Mouse (Mus musculus) midbrain, embryonic 16.5 days (tissue): ENCODE measurements at regions not wholly inside any gene's neighbourhood (a gene's known extent, or its start where the extent isn't known, plus 50 kb on each side); places are given as distances from the start of the nearest gene placed in this dataset.

Source experiments
- ATAC-seq: fragments of 200-750 bp; cut with Nextera tagmentation; 2 replicates; pipeline ENCODE4 v1.8.0; 2017; ENCODE audit warnings: moderate TSS enrichment
- H3K27ac ChIP-seq: fragments of 300-500 bp; sonication (generic); 2 replicates; pipeline ENCODE4 v1.5.1; 2014; ENCODE audit warnings: mild to moderate bottlenecking, low read length, mixed read lengths
- H3K27me3 ChIP-seq: fragments of 300-500 bp; sonication (generic); 2 replicates; pipeline ENCODE4 v1.6.1; 2014; ENCODE audit warnings: low read depth, low read length, mixed read lengths; ENCODE audit not compliant: control insufficient read depth, insufficient read depth
- H3K36me3 ChIP-seq: fragments of 300-500 bp; sonication (generic); 2 replicates; pipeline ENCODE4 v1.6.1; 2014; ENCODE audit warnings: mild to moderate bottlenecking, low read length, moderate library complexity, mixed read lengths; ENCODE audit not compliant: control insufficient read depth, insufficient read depth
- H3K4me1 ChIP-seq: fragments of 300-500 bp; sonication (generic); 2 replicates; pipeline ENCODE4 v1.6.1; 2014; ENCODE audit warnings: mild to moderate bottlenecking, low read length, mixed read lengths; ENCODE audit not compliant: control insufficient read depth, insufficient read depth
- H3K4me2 ChIP-seq: fragments of 300-500 bp; sonication (generic); 2 replicates; pipeline ENCODE4 v1.6.1; 2014; ENCODE audit warnings: mild to moderate bottlenecking, low read length, mixed read lengths
- H3K4me3 ChIP-seq: fragments of 300-500 bp; sonication (generic); 2 replicates; pipeline ENCODE4 v1.5.1; 2014; ENCODE audit warnings: low read depth, mild to moderate bottlenecking, low read length, moderate library complexity, mixed read lengths
- H3K9ac ChIP-seq: fragments of 300-500 bp; sonication (generic); 2 replicates; pipeline ENCODE4 v1.6.1; 2014; ENCODE audit warnings: low read depth, low read length, mixed read lengths
- H3K9me3 ChIP-seq: fragments of 300-500 bp; sonication (generic); replicated peaks from 2 replicates; pipeline ENCODE4 v1.6.1; 2014; ENCODE audit warnings: mild to moderate bottlenecking, low read length, mixed read lengths; ENCODE audit not compliant: control insufficient read depth, poor library complexity, severe bottlenecking
- WGBS: fragments of 180-500 bp; shearing (Covaris S2); extraction: QIAGEN DNeasy Blood & Tissue Kit; methylation state at CpG from one replicate; pipeline ENCODE4 v1.1.7; 2014; 5-methylcytosine and 5-hydroxymethylcytosine counted together

DNA sequence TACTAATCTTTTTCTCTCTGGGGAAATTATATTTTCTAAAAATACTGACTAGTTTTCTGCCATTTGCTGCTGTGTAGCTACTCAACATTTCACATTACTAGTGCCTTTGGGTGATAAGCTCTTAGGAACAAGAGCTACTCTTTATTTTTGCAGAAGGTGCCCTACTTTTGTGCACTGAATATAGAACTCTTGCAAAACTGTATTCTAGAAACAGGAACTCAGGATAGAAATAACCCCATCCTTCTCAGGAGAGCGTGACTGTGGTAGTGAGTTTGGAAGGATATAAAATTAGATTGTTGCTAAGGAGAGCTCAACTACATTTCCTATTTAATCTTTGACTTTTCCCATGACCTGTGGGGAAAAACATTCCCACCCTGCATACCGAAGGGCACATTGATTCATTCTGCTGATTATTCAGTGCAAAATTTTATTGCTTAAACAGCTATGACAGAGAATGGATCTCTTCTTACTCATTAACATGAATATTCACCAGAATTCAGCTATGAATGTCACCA is 408.0 kb upstream of the Nrsn1 start:
- Histone ChIP-seq H3K4me1 (no peaks in the 10 kb centered on the region), H3K9ac (no peak overlapping the region), H3K27me3 (no peaks in the 10 kb centered on the region), H3K36me3 (no peaks in the 10 kb centered on the region), H3K27ac (no peak overlapping the region), H3K9me3 (no peaks in the 10 kb centered on the region), H3K4me2 (no peak overlapping the region), H3K4me3 (no peak overlapping the region)
- 85% methylated on average over 2 of the region's 2 CpGs for WGBS
- no peak for ATAC-seq

DNA sequence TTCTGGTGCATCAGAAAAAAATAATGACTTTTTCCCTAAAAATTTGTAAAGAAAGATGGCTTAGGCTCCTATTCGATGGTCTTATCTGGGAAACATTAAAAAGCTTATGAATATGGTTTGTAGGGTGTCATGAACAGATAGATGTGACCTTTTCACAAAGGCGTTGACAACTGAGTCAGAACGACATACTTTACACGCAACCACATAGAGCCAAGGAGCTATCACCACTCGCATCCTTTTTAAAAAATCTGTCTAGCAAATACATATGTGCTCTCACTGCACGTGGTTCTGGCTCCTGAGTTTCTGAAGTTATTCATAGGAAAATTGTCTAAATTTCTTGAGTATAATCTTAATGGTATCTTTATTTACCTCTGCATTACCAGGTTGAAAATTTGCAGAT is 404.9 kb upstream of the Nrsn1 start:
- no peak overlapping the region for H3K27ac ChIP-seq
- no peak for ATAC-seq
- H3K9ac ChIP-seq = no peak overlapping the region
- H3K4me2 ChIP-seq = no peak overlapping the region
- H3K9me3 ChIP-seq = no peaks in the 10 kb centered on the region
- H3K27me3 ChIP-seq = no peaks in the 10 kb centered on the region
- H3K4me1 ChIP-seq = no peaks in the 10 kb centered on the region
- H3K36me3 ChIP-seq = no peaks in the 10 kb centered on the region
- WGBS = 92% methylated on average over 6 of the region's 6 CpGs
- H3K4me3 ChIP-seq = no peak overlapping the region

DNA sequence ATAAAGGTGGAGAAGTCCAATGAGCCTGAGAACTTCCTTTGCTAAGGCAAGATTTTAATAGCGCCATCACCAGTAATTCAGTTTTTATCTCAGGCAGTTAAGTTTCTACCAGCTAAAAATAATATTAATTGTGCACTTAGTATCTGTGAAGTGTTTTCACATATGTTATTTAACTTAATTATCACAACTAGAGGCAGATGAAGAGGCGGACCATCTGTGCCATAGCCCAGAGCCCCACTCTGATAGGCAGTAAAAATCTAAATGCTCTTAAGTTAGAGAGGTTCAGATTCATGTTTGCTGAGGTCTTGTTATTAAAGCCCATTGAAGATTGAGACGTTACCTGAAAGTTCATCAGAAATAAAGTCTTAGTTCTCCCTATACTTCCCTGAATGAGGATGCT is 395.7 kb upstream of the Nrsn1 start:
- H3K4me1 ChIP-seq = no peaks in the 10 kb centered on the region
- H3K4me2 ChIP-seq = no peak overlapping the region
- H3K9me3 ChIP-seq = no peaks in the 10 kb centered on the region
- H3K36me3 ChIP-seq = no peaks in the 10 kb centered on the region
- no peak for ATAC-seq
- H3K4me3 ChIP-seq = no peak overlapping the region
- 92% methylated on average over 3 of the region's 3 CpGs for WGBS
- no peak overlapping the region for H3K9ac ChIP-seq
- H3K27me3 ChIP-seq = no peaks in the 10 kb centered on the region
- H3K27ac ChIP-seq = no peak overlapping the region

DNA sequence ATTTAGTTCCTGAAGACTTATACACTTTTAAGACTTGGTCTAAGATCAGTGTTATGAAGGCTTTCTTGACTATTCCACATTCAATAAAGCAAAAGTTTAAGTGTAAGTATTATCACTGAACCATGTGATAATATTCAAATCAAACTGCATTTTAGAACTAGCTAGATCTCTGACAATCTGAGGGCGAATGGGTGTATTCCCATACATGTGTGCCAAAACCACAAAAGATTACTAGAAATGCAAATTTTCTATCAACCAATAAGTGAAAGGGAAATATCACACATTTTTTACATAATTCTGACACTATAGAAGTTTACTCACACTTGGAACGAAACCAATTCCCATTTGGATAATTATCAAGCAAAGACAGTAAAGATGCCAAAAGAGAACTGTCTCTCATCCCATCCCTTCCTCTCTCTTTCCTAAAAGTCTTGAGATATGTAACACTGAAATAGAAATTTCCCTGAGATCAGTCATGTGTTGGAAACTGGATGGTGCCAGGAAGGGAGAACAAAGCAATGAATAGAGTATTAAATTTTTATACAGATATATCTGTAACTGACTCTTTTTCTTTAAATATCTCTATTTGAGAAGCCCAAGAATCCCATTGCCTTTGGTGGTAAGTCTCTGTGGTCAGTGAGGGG is 394.8 kb upstream of the Nrsn1 start:
- Histone ChIP-seq H3K9me3 (no peaks in the 10 kb centered on the region), H3K27me3 (no peaks in the 10 kb centered on the region), H3K36me3 (no peaks in the 10 kb centered on the region), H3K4me3 (no peak overlapping the region), H3K9ac (no peak overlapping the region), H3K4me2 (no peak overlapping the region), H3K27ac (no peak overlapping the region), H3K4me1 (no peaks in the 10 kb centered on the region)
- no peak for ATAC-seq
- WGBS = 78% methylated on average over 2 of the region's 2 CpGs

DNA sequence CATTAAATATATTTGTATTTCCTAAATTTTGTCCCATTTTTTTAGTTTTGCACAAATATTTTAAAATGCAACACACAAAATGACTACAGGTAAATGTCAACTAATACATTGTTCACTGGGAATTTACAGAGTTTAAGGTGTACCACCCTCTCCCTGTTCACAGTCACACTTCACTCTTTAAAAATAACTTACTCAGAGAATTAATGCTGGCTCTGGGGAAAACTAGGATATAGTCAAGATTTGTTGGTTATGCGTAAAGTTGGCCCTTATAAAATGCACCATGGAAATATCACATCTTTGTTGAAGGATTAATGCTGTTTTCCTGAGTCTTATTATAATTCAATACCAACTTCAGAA is 378.1 kb upstream of the Nrsn1 start:
- no peak for ATAC-seq
- Histone ChIP-seq H3K27me3 (no peaks in the 10 kb centered on the region), H3K9ac (no peak overlapping the region), H3K4me1 (no peaks in the 10 kb centered on the region), H3K4me2 (no peak overlapping the region), H3K4me3 (no peak overlapping the region), H3K27ac (no peak overlapping the region), H3K9me3 (no peaks in the 10 kb centered on the region), H3K36me3 (no peaks in the 10 kb centered on the region)
- 83% methylated on average over 1 of the region's 1 CpGs for WGBS

DNA sequence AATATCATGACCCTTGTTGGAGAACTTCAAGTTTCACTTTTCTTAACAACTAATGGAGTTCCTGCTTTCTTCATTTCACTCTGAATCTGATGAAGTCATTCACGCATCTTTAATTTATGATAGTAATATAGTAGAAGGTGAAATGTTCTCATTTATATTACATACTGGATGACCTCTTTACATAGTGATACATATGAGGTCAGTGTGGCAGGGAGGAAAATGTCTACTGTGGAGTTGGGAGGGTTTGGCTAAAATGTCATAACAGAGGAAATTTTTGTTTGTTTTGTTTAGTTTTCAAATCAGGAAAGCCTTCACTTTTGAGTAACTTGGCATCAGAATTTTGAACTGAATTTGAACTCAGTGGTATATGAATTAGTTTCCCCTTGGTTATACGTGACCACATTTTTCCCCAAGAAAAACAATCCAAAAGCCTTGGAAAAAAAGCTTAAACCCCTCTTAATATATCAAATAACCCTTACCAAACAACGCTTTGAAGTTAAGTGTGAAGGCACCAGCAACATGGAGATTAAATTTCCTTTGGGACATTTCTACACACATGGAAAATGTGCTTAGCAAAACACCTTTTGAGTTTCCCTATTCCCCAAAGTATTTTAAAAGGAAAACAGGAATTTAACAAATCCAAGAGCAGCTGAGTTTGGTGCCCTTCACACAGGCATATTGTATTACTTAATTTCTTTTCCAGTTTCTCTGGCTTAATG is 377.6 kb upstream of the Nrsn1 start:
- no peak for ATAC-seq
- Histone ChIP-seq H3K9ac (no peak overlapping the region), H3K4me2 (no peak overlapping the region), H3K9me3 (no peaks in the 10 kb centered on the region), H3K36me3 (no peaks in the 10 kb centered on the region), H3K4me3 (no peak overlapping the region), H3K27ac (no peak overlapping the region), H3K4me1 (no peaks in the 10 kb centered on the region), H3K27me3 (no peaks in the 10 kb centered on the region)
- 81% methylated on average over 3 of the region's 3 CpGs for WGBS

DNA sequence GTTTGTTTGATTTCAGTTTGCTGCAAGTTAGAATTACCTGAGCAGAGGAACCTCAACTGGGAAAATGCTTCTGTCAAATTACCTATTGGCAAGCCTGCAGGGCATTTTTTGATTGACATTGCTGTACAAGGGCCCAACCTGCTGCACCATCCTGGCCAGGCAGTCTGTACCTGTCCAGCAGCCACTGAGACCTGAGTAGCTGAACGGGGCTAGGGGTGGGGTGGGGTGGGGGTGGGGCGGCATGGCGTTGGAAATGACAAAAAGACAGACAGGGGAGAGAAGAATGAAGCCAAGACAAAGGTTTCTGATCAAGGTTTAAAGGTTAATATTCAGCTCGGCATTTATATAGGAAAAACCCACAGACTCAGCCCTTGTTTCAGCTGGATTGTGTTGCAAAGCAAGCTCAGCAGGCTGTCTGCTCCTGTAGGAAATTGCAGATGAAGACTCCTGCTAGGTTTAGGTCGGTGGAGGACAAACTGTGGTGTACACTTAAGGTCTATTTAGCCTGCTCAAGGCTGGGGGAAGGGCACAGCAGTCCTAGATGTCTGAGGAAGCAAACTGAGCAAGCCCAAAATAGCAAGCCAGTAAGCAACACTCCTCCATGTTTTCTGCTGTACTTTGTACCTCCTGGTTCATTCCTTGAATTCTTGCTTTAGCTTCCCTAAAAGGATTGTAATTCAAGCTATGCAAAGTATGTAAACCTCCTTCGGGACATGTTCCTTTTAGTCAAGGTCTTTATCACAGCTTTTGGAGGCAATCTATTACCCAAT is 369.4 kb upstream of the Nrsn1 start:
- H3K27ac ChIP-seq = no peak overlapping the region
- H3K4me1 ChIP-seq = no peaks in the 10 kb centered on the region
- no peak overlapping the region for H3K4me2 ChIP-seq
- H3K9me3 ChIP-seq = no peaks in the 10 kb centered on the region
- no peaks in the 10 kb centered on the region for H3K36me3 ChIP-seq
- H3K4me3 ChIP-seq = no peak overlapping the region
- H3K27me3 ChIP-seq = no peaks in the 10 kb centered on the region
- ATAC-seq = no peak
- no peak overlapping the region for H3K9ac ChIP-seq
- WGBS = 19% methylated on average over 6 of the region's 6 CpGs

DNA sequence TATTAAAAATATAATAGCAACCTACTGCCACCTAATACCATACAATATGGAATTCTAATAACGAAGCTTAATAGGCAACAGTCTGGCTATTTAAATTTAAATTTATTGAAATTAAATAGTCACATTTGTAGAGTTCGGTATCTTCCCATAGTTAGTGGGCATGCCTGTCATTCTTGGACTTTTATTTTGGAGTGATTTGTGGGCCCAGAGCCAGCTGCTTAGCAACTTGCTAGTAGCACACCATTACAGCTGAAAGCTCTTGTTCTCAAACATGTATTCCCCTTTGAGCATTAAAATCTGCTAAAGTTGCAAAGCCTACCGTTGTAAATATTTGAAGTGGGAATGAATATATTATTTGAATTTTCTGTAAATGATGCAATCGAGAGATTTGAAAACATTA is 359.2 kb upstream of the Nrsn1 start:
- Histone ChIP-seq H3K4me3 (no peak overlapping the region), H3K27ac (no peak overlapping the region), H3K27me3 (no peaks in the 10 kb centered on the region), H3K9ac (no peak overlapping the region), H3K36me3 (no peaks in the 10 kb centered on the region), H3K4me1 (no peaks in the 10 kb centered on the region), H3K9me3 (no peaks in the 10 kb centered on the region), H3K4me2 (no peak overlapping the region)
- peak; percentile 66 for ATAC-seq
- 32% methylated on average over 4 of the region's 4 CpGs for WGBS

DNA sequence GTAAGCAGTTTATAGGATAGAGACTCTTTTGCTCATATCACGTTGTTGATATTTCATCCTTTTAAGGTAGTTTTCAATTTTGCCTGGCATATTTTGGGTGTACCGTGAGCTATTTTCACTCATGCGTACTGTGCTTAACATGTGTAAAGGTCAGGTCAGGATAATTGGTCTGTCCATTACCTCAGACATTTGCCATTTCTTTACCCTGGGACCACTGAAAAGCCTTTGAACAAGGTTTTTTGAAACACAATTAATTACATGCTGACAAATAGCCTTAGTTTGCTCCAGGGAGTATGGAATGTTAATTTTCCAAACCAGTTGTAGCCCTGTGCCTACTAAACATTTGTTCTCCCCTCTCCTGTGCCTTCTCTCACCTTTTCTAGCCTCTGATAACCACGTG is 347.3 kb upstream of the Nrsn1 start:
- Histone ChIP-seq H3K4me3 (no peak overlapping the region), H3K9me3 (no peaks in the 10 kb centered on the region), H3K9ac (no peak overlapping the region), H3K27ac (no peak overlapping the region), H3K27me3 (no peaks in the 10 kb centered on the region), H3K4me1 (no peaks in the 10 kb centered on the region), H3K36me3 (no peaks in the 10 kb centered on the region), H3K4me2 (no peak overlapping the region)
- no peak for ATAC-seq
- WGBS = 48% methylated on average over 4 of the region's 4 CpGs
